10 mouse cellular contexts compared by ENCODE assay signal in genomic region chr17:69349014-69349531, GRCm38 (mm10). TPM values are rescaled to one million over a fixed set of nuclear protein-coding genes. Genes with fewer than 3 reads are reported as not detected.
DNase-seq lines count a peak whose midpoint lies in the region; ATAC-seq and TF ChIP-seq lines count a peak whose summit lies in the region.
"Had no signal": no experiment of that assay in that cellular context is flagged by ENCODE, and none has a peak within 500 bp of the region (broad histone marks: within the 10 kb centered on the region; RNA-seq: fewer than 3 reads in every experiment).

No protein-coding gene starts in this region.

- peak; percentile 35 for TF ChIP-seq RAD21 in MEL (IDR thresholded peaks at IDR 0.05; ENCODE audit: low read depth, low read length)

- H3K79me2 ChIP-seq in MEL (ENCODE audit: control insufficient read depth, insufficient read depth, low read length, poor library complexity): no peaks in the 10 kb centered on the region

- no peak for DNase-seq in frontal cortex, postnatal 25 days (ENCODE audit: low spot score in 2 of 2)
- peak; percentile 30 for DNase-seq in MEL (ENCODE audit: low read depth, low spot score)
- DNase-seq in cerebellum, postnatal 36 days: peak; percentile 31 to 35
- peak; percentile 3 to 34 for DNase-seq in heart, postnatal 14 days
- DNase-seq in layer of hippocampus, postnatal 36 days: peak; percentile 14 to 21
- DNase-seq in splenic B cell, adult 2 months (ENCODE audit: low read depth, low spot score): peak; percentile 13

- intact Hi-C loops in heart, postnatal 14 days (cut with DNase I): loop anchor here (10.0 kb wide), 1 partner anchor 194 kb away; no protein-coding TSS in a partner anchor

- TF ChIP-seq CTCF in MEL (IDR thresholded peaks at IDR 0.05 in 2 of 3, conservative IDR thresholded peaks at IDR 0.05 in 1 of 3; ENCODE audit: control insufficient read depth in 1 of 3, insufficient read depth in 1 of 3, low read depth in 2 of 3, low read length in 3 of 3, poor library complexity in 1 of 3, severe bottlenecking in 1 of 3): peak in 2 of 3 experiments; percentile 41 to 49; a peak in 4 of 6 replicates

- H3K27ac ChIP-seq in MEL (ENCODE audit: control insufficient read depth, low read depth, low read length): no peak overlapping the region
- H3K27ac ChIP-seq: limb, embryonic 15.5 days had no signal

- peak; percentile 97 for ATAC-seq in frontal cortex, adult (ENCODE audit: low TSS enrichment)
- peak; percentile 82 for ATAC-seq in megakaryocyte-erythroid progenitor cell, adult 5-6 weeks (replicated peaks; ENCODE audit: low FRiP score, low TSS enrichment, poor library complexity, severe bottlenecking)

- no peaks in the 10 kb centered on the region for H3K4me1 ChIP-seq in MEL (ENCODE audit: control insufficient read depth in 1 of 2, insufficient read depth in 2 of 2, low read length in 2 of 2)
- H3K4me1 ChIP-seq: limb, embryonic 15.5 days had no signal

- no peak for TF ChIP-seq POLR2A in MEL (IDR thresholded peaks at IDR 0.05; ENCODE audit: control insufficient read depth in 1 of 2, insufficient read depth in 1 of 2, low read depth in 1 of 2, low read length in 2 of 2, poor library complexity in 1 of 2)

- no peaks in the 10 kb centered on the region for H3K36me3 ChIP-seq in MEL (ENCODE audit: control insufficient read depth in 1 of 2, insufficient read depth in 2 of 2, low read length in 2 of 2)
- H3K36me3 ChIP-seq in splenic B cell, adult 2 months (ENCODE audit: control insufficient read depth, insufficient read depth, low read length, poor library complexity, severe bottlenecking): no peaks in the 10 kb centered on the region
- H3K36me3 ChIP-seq: G1E; limb, embryonic 15.5 days had no signal

- H3K4me3 ChIP-seq in MEL (ENCODE audit: control insufficient read depth in 1 of 2, insufficient read depth in 1 of 2, low read depth in 2 of 2, low read length in 2 of 2): no peak overlapping the region
- H3K4me3 ChIP-seq: limb, embryonic 15.5 days had no signal

- H3K9me3 ChIP-seq in MEL (replicated peaks; ENCODE audit: insufficient read depth, low read length): no peaks in the 10 kb centered on the region
- H3K9me3 ChIP-seq: limb, embryonic 15.5 days had no signal

- no peaks in the 10 kb centered on the region for H3K27me3 ChIP-seq in MEL (ENCODE audit: control insufficient read depth in 1 of 2, insufficient read depth in 2 of 2, low read length in 2 of 2)
- H3K27me3 ChIP-seq in splenic B cell, adult 2 months (ENCODE audit: control insufficient read depth, insufficient read depth, low read length, poor library complexity, severe bottlenecking): no peaks in the 10 kb centered on the region
- H3K27me3 ChIP-seq: limb, embryonic 15.5 days had no signal

- TF ChIP-seq EP300 in MEL (IDR thresholded peaks at IDR 0.05; ENCODE audit: low read depth in 1 of 2, low read length in 2 of 2): no peak

- no peak overlapping the region for H3K9ac ChIP-seq in MEL (ENCODE audit: control insufficient read depth, low read depth, low read length, poor library complexity, severe bottlenecking)
- H3K9ac ChIP-seq: limb, embryonic 15.5 days had no signal

TF ChIP-seq in MEL, 35 proteins besides CTCF, POLR2A, EP300 and RAD21:
- TF ChIP-seq ZC3H11A (IDR thresholded peaks at IDR 0.05; ENCODE audit: low read depth, low read length): peak; percentile 7; the same call in 1 of the 2 replicates
- peak; percentile 52 for TF ChIP-seq SMC3 (IDR thresholded peaks at IDR 0.05; ENCODE audit: low read depth, low read length)
- no peak for TF ChIP-seq MYB (IDR thresholded peaks at IDR 0.05; ENCODE audit: low read depth, low read length)

RNA-seq across cellular contexts. Expression of gene Zbtb14, which starts 33.8 kb away (rescaled TPM):
- 8.7 and 9.0 TPM in 2 replicates for total RNA-seq in MEL (2012; rRNA removed)
- polyA plus RNA-seq in MEL (2012; ENCODE audit: insufficient read depth in 1 of 2, insufficient read length in 2 of 2, low read depth in 1 of 2, low replicate concordance in 2 of 2, missing spikeins in 1 of 2): 10 to 100 TPM in 1 of 2 experiments, not detected in 1; 11.9 TPM
- total RNA-seq in heart, postnatal 14 days (2021): 10 to 100 TPM; 10.3 to 11.0 TPM
- total RNA-seq in layer of hippocampus, postnatal 36 days (2021): 10 to 100 TPM; 21.5 to 22.1 TPM
- 15.0 and 19.6 TPM in 2 replicates for total RNA-seq in megakaryocyte-erythroid progenitor cell, adult 5-6 weeks (2014; fragmentation: Nextera tagmentation)
- total RNA-seq in megakaryocyte-erythroid progenitor cell, adult 5-6 weeks (2017): 24.1 and 27.5 TPM in 2 replicates

Comparison
In these comparisons a context has a peak if more than half of its experiments do, and no peak if none do; other contexts are left out.
1. DNase-seq: peak in MEL (single experiment), cerebellum, postnatal 36 days (2 of 2), heart, postnatal 14 days (2 of 2), layer of hippocampus, postnatal 36 days (2 of 2) and splenic B cell, adult 2 months (single experiment); none in frontal cortex, postnatal 25 days (0 of 2).